Mouse (Mus musculus) embryo, embryonic 11.5 days (tissue): ENCODE data around the gene Wfikkn2.
"Not testable (repeated sequence)": the region's sequence is repeated elsewhere in the genome, so short reads cannot be mapped to it uniquely, and the experiment has no call there.

Experiments used
- DNase-seq: peaks from one replicate; pipeline ENCODE4 v3.0.0-alpha.2; 2012; ENCODE audit warnings: low read depth, low spot score

Wfikkn2 gene

GRCm38 (mm10) chr11:94245955-94246788 lies at the start of gene Wfikkn2:
TSS of gene Wfikkn2 (minus strand) at chr11:94246005.
- DNase-seq = peak; percentile 54

GRCm38 (mm10) chr11:94294996-94295845 lies 49.4 kb upstream of the Wfikkn2 start:
- no peak for DNase-seq

GRCm38 (mm10) chr11:94290062-94290740 lies 44.4 kb upstream of the Wfikkn2 start:
- DNase-seq = no peak

GRCm38 (mm10) chr11:94287105-94287504 lies 41.3 kb upstream of the Wfikkn2 start:
- no peak for DNase-seq

- no peak for DNase-seq
Observed at GRCm38 (mm10) chr11:94285886-94286574, 40.2 kb upstream of the Wfikkn2 start.

GRCm38 (mm10) chr11:94283536-94284099 lies 37.8 kb upstream of the Wfikkn2 start:
- no peak for DNase-seq

- no peak for DNase-seq
Observed at GRCm38 (mm10) chr11:94282291-94282690, 36.5 kb upstream of the Wfikkn2 start.

GRCm38 (mm10) chr11:94281199-94282181 lies 35.7 kb upstream of the Wfikkn2 start, which contains the start of gene Gm21885:
TSS of gene Gm21885 (plus strand) at chr11:94281873.
- no peak for DNase-seq

GRCm38 (mm10) chr11:94276869-94277337 lies 31.1 kb upstream of the Wfikkn2 start:
- peak; percentile 90 for DNase-seq

- no peak for DNase-seq
Observed at GRCm38 (mm10) chr11:94275686-94276085, 29.9 kb upstream of the Wfikkn2 start.

- no peak for DNase-seq
Observed at GRCm38 (mm10) chr11:94275226-94275625, 29.4 kb upstream of the Wfikkn2 start.

GRCm38 (mm10) chr11:94274206-94274867 lies 28.5 kb upstream of the Wfikkn2 start:
- DNase-seq = no peak

GRCm38 (mm10) chr11:94272960-94273927 lies 27.4 kb upstream of the Wfikkn2 start:
- DNase-seq = no peak

GRCm38 (mm10) chr11:94271015-94271414 lies 25.2 kb upstream of the Wfikkn2 start:
- no peak for DNase-seq

- DNase-seq = no peak
Observed at GRCm38 (mm10) chr11:94269906-94270305, 24.1 kb upstream of the Wfikkn2 start.

GRCm38 (mm10) chr11:94268761-94269160 lies 23.0 kb upstream of the Wfikkn2 start:
- DNase-seq = no peak

- not testable (repeated sequence) for DNase-seq
Observed at GRCm38 (mm10) chr11:94266155-94266554, 20.4 kb upstream of the Wfikkn2 start.
